Mouse (Mus musculus) heart, postnatal 25 days (tissue): ENCODE measurements at regions not wholly inside any gene's neighbourhood (a gene's known extent, or its start where the extent isn't known, plus 50 kb on each side); places are given as distances from the start of the nearest gene placed in this dataset.
"Not testable (repeated sequence)": the region's sequence is repeated elsewhere in the genome, so short reads cannot be mapped to it uniquely, and the experiment has no call there.

Experiments used
- DNase-seq: peaks from one replicate; pipeline ENCODE4 v3.0.0; 2022; ENCODE audit warnings: low spot score
- intact Hi-C: fragments of 180-260 bp; cut with DNase I; formaldehyde crosslinking; loops from one replicate; pipeline ENCODE4 v1.15.1; 2025

- no peak for DNase-seq
- intact Hi-C loops, result no loop called here
Measured at GRCm38 (mm10) chr11:22573166-22573565, 61.3 kb downstream of the Tmem17 start.

GRCm38 (mm10) chr11:22573802-22574201 lies 61.9 kb downstream of the Tmem17 start:
- intact Hi-C loops, result no loop called here
- DNase-seq, result no peak

DNA sequence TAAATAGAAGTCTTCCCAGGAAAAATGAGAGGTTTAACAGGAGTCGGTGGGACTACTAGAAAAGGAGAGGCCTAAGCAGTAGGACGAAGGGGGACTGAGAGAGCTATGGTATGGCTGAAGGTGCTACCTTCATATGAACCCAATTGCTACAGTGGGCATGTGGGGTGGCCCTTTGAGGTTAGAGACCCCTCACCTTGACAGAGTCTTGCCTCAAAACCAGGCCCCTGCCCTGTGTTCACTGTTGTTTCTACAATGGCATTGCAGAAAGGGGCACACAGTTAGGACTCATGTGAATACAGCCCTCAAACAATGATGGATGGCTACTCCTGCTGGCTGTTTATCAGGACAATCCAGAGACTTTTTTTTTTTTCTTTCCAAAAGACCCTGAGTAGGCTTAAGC lies 62.6 kb downstream of the Tmem17 start:
- DNase-seq, result no peak
- intact Hi-C loops, result no loop called here

DNA sequence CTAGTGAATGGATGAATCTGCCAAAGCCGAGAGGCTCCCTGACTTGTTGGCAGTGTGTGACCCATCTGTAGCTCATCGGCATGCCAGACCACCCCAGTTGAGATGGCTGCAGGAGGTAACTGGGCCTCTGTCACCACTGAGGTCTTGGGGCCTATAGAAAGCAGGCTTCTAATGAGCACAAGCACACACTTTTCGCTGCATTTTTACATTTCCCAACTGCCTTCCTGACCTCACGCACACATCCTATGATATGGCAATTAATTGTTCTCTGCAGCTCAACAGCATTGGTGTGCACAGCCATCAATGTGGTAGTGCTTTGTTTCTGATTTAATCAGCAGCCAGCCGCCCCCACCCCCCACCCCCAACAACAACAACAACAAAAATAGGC lies 72.2 kb downstream of the Tmem17 start:
- intact Hi-C loops, result no loop called here
- no peak for DNase-seq

DNA sequence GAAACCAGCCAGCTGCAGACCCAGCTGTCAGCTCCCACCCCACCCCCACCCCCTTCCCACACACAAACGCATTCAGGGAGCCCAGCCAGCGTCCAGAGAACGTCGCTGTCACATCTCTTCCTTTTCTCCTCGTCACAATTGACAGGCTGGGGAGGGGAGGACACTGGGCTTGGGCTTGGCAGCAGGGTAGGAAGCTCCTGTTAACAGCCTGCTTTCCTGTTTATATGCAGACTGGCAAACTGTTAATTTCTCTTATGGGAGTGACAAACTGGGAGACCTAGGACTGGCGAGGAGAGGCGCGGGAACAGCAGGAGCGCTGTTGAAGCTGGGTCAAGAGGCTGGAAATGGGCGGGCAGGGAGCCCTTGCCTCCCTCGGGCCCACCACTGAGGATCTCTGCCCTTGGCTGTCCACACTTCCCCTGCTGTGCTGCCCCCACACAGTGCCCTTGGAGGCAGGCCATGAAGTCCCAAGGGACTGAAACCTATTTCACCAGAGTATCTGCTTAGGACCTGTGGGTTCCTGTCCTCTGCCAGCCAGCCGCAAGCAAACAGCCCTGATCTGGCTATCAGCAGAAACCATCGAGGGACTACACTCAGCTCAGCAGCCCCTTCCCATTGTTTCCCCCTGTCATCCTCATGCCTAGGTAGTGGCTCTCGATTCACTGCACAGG lies 72.7 kb downstream of the Tmem17 start:
- intact Hi-C loops, result no loop called here
- DNase-seq, result peak; percentile 13

GRCm38 (mm10) chr11:22587691-22588241 lies 75.9 kb downstream of the Tmem17 start:
- DNase-seq, result no peak
- intact Hi-C loops, result no loop called here

GRCm38 (mm10) chr11:22588546-22588945 lies 76.7 kb downstream of the Tmem17 start:
- no peak for DNase-seq
- intact Hi-C loops, result no loop called here

- no peak for DNase-seq
- intact Hi-C loops, result no loop called here
Measured at GRCm38 (mm10) chr11:22589901-22590300, 78.0 kb downstream of the Tmem17 start.

DNA sequence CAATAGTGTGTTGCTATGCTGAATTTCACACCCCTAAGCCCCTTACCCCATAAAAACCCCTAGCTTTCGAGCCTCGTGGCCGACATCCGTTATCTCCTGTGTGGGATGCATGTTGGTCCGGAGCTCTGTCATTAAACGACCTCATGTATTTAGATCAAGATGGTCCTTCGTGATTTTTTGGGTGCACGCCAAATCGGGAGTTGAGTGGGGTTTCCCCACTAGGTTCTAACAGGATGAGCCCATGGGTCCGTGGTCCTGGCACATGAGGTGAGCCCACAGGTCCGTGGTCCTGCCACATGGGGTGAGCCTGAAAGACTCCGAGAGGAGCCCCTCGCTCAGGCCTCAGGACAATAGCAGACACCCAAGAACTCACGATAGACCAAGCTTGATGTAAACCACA lies 79.2 kb downstream of the Tmem17 start:
- DNase-seq, intact Hi-C loops: not testable (repeated sequence)

DNA sequence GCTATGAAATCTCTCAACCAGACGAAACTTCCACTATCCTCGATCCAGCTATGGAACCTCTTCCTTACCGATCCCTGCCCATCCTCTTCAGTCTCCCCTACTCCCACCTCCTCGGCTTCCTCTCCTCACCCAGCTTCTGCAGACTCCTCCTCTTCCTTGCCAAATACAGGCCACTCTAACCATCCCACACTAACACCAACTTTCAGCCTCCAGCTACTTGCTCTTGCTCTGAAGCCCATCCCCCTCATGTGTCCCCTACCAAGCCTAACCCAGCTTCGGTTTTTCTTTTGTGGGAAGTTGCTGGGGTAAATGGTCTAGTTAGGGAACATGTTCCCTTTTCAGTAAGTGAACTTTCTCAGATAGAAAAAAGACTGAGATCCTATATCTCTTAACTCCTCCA lies 80.8 kb downstream of the Tmem17 start:
- intact Hi-C loops, result no loop called here
- no peak for DNase-seq

DNA sequence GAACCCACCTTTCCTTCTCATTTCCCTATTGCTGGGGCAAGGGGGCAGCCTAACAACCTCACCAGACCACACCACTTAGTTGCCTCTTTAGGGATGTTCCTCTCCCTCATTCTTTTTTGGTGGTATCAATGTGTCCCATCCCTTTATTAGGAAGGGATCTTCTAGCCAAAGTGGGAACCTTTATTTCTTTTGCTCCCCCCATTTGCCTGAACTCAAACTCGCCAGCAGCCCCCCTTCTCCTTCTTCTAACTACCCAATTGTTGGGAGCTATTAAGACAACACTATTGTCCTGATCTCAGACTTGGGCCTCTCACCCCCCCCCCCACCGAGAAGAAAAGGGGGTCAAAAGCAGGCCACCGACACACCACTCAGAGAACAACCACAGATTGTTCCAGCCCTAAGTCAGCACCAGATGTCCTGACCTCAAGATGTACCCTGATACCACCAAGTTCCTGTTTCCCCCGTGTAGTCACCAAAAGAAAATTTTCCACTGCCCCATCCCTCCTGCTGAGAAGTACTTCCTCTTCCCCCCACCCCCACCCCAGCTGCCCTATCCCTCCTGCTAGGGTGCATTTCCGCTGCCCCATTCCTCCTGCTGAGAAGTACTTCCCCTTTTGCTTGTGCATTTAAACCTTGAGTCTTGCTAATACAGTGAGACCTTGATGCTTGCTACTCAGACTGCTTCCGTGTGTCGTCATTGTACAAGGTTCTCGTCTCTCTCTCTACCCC lies 84.4 kb downstream of the Tmem17 start:
- no peak for DNase-seq

GRCm38 (mm10) chr11:22596805-22597149 lies 84.9 kb downstream of the Tmem17 start:
- DNase-seq, result no peak
- intact Hi-C loops, result no loop called here

More for the DNA sequence above, 84.4 kb downstream of the Tmem17 start:
- intact Hi-C loops, result no loop called here

DNA sequence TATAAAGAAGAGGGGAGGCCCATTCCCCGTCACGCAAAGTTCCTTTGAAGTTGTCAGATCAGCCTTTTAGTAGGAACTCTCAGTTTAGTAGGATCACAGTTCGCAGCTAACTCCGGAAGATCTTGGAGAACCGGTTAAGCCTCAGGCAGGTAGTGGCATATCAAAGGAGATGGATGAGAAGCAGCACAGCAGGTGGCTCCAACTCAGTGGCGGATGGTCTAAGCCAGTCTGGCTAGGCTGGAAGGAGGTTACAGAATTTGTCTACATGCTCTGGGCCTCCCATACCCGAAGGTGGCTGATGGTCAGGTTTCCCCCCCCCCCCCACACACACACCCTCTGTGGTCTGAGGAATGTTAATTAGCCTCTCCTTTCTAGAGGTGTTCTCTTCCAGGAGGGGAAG lies 88.5 kb downstream of the Tmem17 start:
- intact Hi-C loops, result no loop called here
- DNase-seq, result no peak

DNA sequence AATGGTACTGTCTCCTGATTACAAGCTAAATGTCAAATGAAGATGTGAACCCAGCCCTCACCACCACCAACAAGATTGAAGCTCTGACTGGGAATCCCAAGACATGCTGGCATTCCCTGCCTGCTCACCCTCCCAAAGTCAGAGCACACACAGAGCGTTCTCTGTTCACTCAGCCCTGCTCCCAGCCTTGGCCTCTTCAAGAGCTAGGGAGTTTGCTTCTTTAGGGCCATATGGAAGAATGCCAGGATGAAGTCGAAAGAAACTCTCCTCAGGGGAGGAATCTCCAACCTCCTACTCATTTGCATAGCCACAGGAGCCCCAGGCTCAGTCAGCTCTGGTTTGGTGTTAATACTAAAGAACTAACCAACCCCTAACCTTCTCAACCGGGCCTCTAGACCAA lies 90.1 kb downstream of the Tmem17 start:
- intact Hi-C loops, result no loop called here
- DNase-seq, result no peak

DNA sequence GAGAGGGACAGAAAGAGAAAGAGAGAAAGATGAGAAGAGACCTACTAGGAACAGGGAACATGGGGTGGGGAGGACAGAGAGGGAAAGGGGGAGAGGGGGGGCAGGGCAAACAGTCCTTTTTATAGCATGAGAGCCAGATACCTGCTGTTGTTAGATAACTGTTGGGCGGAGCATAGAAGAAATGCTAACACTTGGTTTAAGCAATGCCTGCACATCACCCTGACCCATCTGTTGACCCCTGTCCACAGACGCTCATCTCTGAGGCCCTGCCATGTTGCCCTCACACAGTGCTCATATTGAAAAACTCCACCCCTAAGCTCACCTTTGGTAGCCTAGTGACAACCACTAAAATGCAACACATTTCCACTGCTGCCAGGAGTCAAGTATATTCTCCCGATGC lies 90.7 kb downstream of the Tmem17 start:
- intact Hi-C loops, result no loop called here
- no peak for DNase-seq

DNA sequence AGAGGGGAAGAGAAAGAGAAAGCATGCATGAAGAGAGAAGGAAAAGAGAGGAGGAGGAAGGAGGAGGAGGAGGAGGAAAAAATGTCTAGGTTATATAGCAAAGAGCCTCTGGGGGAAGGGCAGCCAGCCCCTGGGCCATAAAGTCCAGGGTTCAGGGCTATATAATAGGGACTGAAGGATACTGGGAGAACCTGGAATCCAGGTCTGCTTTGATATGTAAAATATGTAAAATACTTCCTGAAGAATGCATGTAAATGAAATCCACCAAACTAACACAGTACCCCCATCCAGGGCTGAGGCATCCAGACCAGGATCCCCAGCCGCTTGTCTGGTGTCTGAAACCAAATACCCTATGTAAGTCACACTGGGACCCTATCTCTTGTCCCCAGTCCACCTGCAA lies 91.5 kb downstream of the Tmem17 start:
- intact Hi-C loops, result no loop called here
- DNase-seq, result no peak

- no peak for DNase-seq
- intact Hi-C loops, result no loop called here
Measured at GRCm38 (mm10) chr11:22606380-22606779, 94.5 kb downstream of the Tmem17 start.

GRCm38 (mm10) chr11:22607645-22608044 lies 95.8 kb downstream of the Tmem17 start:
- intact Hi-C loops, result no loop called here
- DNase-seq, result no peak

GRCm38 (mm10) chr11:22608945-22609344 lies 97.1 kb downstream of the Tmem17 start:
- no peak for DNase-seq

GRCm38 (mm10) chr11:22610433-22611101 lies 98.7 kb downstream of the Tmem17 start:
- DNase-seq, result no peak

More at GRCm38 (mm10) chr11:22608945-22609344, 97.1 kb downstream of the Tmem17 start:
- intact Hi-C loops, result no loop called here

More at GRCm38 (mm10) chr11:22610433-22611101, 98.7 kb downstream of the Tmem17 start:
- intact Hi-C loops, result no loop called here
